Mouse (Mus musculus): Measurements from ENCODE around the gene Wnt5a. TPM values are rescaled to one million over a fixed set of nuclear protein-coding genes. Genes with fewer than 3 reads are reported as not detected.

The Wnt5a gene
- 10 to 100 TPM; 10.1 to 11.2 TPM for total RNA-seq (2021)

- DNase-seq = no peak
Measured at GRCm38 (mm10) chr14:28504101-28505050, at the start of gene Wnt5a. Gene Wnt5a, plus strand, starts transcription at chr14:28504750.

- no peak for DNase-seq
Measured at GRCm38 (mm10) chr14:28456372-28457076, 48.0 kb upstream of the Wnt5a start.

DNA sequence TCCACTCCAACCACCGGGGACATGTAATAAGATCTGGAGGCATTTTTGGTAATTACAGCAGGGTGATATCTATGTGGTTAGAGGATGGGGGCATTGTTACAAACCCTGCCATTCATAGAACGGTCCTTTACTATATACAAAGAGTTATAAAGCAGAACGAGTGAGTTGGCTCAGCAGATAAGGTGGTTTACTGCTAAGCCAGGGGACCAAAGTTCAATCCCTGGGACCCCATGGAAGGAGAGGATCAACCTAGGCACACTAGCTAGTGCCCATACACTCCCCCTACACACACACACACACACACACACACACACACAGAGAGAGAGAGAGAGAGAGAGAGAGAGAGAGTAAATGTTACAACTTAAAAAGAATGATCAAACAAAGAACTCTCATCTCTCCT, 47.1 kb upstream of the Wnt5a start:
- no peak for DNase-seq

GRCm38 (mm10) chr14:28467956-28468355, 36.6 kb upstream of the Wnt5a start:
- DNase-seq = no peak

DNA sequence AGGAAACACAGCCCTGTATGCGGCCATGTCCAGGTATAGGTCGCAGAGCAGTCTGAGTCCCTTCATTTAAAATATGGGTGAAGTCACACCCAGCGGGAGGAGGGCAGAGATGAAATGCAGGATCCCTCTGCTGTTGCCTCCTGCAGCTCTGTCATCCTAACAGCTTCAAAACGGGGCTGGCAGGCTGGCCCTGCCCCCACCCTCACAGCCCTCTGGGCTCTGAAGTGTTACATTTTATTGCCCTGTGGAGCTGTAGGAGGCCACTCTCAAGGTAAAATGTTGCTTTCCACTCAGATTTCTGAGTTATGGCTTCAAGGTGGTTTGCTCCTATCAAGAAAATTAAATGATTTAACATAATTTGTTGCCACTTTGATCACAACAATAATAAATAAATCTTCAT, 34.9 kb upstream of the Wnt5a start:
- no peak for DNase-seq

DNA sequence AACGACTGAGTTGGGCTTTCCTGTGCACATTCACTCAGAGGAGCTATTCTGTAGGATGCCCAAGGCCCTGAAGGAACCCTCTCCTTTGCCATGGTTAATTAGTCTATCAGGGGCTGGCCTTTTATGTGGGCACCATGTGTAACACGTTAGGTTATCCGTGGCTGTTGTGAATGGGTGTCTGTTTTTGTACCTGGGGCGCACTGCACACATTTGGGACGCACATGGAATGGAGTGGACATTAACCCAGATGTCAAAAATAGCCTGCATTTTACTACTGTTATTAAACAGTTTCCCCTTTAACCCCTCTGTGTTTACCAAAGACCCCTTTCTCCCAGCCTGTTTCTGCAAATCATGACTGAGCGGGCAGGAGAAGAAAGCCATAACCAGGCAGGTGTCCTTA, 34.3 kb upstream of the Wnt5a start:
- no peak for DNase-seq

DNA sequence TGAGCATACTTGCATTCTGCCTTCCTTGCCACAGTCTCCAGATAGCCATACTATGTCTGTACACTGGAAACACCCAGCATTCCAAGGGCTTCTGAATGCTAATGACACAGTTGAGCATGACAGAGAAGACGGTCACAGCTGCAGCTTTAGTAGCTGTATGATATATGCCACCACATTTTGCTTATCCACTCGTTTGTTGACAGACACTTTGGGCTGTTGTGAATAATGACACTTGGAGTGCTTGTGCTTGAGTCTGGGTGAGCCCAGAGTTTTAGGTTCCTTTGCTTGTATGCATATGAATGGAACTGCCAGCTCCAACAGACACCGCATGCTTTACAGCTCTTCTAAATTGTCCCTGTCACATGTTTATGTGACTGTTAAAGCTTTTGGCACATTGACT, 29.5 kb upstream of the Wnt5a start:
- DNase-seq = no peak

- DNase-seq = no peak
Measured at GRCm38 (mm10) chr14:28475421-28475820, 29.1 kb upstream of the Wnt5a start.

- no peak for DNase-seq
Measured at GRCm38 (mm10) chr14:28476746-28477145, 27.8 kb upstream of the Wnt5a start.

DNA sequence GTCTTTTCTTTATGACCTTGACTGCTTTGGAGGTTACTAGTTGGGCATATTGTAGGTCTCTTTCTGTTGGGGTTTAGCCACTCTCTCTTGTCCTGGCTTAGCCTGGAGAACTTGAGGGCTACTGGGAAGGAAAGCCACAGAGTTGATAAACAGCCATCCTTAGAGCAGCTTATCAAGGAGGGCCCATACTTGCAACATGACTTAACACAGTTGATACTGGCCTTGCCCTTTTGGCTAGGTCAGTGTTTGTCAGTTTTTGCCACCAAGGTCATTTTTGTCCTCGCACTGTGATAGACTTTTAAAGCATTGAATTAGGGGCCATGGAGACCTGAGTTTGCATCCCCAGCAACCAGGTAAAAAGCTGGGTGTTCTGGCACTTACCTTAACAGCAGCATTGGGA, 23.7 kb upstream of the Wnt5a start:
- no peak for DNase-seq

GRCm38 (mm10) chr14:28493806-28494205, 10.7 kb upstream of the Wnt5a start:
- no peak for DNase-seq

- no peak for DNase-seq
Measured at GRCm38 (mm10) chr14:28494273-28494672, 10.3 kb upstream of the Wnt5a start.

DNA sequence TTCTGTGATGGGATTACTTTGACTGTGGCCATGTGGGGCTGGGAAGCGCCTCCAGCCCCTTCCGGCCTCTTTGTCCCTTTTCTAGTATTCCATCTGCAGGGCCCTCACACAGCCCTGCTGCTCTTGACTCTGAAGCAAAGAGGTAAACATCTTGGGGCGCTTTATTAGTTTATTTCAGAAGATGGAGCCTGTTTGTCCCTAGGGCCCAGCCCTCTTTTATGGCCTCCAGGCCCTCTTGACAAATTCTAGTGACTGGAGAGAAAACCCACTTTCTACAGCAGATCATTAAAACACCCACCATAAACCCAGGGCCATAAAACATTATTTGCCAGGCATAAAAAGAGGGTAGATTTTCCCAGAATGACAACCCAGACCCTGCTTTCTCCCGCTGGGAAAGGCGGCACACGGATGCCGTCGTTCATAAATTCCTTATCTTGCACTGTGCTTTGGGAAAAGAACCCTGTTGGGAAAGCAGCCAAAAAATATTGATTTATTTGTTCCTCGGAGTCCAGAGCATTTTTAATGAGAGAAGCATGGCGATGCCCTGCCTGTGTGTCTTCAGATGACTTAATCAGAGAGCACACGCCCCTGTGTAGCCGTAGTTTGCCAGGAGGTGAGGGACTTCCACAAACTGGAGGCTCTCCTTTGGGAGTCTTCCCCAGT, 3.2 kb upstream of the Wnt5a start:
- DNase-seq = no peak

DNA sequence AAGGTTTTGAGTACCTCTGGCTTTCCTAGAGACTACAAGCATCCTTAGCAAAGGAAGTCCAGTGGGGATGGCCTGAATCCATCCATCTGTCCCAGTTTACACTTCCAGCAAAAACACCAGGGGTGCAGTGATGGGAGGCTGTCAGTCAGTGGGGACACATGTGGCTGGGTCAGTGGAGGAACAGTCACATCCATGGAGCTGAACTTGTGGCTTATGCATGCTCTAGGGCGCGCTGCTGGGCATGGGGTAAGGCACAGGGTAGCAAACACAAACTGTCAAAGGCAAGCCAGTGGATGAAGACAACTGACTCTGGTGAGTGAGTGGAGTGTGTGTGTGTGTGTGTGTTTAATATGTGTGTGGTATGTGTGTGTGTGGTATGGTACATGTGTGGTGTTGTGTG, 1.3 kb upstream of the Wnt5a start:
- no peak for DNase-seq

DNA sequence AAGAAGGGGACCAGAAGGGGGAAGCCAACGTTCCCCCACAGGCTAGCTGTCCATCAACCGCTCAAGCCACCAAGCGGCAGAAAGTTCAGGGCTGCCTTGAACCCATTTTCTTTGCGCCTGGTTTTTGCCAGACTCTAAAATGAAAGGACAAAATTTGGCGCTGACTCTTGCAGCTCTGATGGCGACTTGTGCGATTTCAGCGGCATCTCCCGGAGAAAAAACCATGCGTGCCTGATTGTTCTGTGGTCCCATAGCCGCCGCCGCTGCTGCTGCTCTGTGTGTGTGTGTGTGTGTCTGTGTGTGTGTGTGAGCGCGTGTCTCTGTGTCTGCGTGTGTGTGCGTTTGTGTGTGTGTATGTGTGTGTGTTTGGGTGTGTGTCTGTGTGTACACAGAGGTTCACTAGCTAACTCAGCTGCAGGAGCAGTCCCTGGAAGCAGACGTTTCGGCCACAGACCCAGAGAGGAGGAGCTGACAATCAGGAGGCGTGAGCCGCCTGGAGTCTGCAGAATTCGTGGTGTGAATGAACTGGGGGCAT, 568 bp downstream of the Wnt5a start:
- DNase-seq = peak; percentile 19 to 30

DNA sequence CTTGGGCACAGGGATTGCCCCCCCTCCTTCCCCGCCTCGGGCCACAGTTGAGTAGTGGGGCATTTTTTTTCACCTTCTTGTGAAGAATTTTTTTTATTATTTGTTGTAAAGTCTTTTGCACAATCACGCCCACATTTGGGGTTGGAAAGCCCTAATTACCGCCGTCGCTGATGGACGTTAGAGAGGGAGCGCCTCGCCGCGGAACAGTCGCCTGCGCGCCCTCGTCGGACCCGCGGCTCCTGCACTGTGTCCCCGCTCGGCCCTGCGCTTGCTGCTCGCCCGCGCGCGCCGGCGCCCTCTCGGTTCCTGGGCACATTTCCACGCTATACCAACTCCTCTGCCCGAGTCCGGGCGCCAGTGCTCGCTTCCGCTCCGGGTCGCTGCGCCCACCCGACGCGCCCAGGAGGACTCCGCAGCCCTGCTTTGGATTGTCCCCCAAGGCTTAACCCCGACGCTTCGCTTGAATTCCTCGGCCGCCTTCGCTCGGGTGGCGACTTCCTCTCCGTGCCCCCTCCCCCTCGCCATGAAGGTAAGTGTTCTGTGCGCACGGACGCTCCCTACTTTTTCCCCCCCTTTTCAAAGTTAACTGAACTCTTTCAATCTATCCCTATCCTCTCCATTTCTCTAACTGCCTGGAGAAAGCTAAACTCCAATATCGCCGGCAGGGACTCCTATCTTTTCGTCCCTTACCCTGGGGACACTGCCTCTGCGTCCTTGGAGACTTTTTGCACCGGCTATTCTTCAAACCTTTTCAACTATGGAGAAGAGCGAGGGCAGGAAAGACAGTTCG, 1.2 kb downstream of the Wnt5a start:
- DNase-seq = peak; percentile 22 to 23

- peak; percentile 17 to 25 for DNase-seq
Measured at GRCm38 (mm10) chr14:28506376-28506831, 1.9 kb downstream of the Wnt5a start.

GRCm38 (mm10) chr14:28507011-28507410, 2.5 kb downstream of the Wnt5a start:
- no peak for DNase-seq

GRCm38 (mm10) chr14:28507471-28507870, 2.9 kb downstream of the Wnt5a start:
- DNase-seq = peak; percentile 58 to 61

DNA sequence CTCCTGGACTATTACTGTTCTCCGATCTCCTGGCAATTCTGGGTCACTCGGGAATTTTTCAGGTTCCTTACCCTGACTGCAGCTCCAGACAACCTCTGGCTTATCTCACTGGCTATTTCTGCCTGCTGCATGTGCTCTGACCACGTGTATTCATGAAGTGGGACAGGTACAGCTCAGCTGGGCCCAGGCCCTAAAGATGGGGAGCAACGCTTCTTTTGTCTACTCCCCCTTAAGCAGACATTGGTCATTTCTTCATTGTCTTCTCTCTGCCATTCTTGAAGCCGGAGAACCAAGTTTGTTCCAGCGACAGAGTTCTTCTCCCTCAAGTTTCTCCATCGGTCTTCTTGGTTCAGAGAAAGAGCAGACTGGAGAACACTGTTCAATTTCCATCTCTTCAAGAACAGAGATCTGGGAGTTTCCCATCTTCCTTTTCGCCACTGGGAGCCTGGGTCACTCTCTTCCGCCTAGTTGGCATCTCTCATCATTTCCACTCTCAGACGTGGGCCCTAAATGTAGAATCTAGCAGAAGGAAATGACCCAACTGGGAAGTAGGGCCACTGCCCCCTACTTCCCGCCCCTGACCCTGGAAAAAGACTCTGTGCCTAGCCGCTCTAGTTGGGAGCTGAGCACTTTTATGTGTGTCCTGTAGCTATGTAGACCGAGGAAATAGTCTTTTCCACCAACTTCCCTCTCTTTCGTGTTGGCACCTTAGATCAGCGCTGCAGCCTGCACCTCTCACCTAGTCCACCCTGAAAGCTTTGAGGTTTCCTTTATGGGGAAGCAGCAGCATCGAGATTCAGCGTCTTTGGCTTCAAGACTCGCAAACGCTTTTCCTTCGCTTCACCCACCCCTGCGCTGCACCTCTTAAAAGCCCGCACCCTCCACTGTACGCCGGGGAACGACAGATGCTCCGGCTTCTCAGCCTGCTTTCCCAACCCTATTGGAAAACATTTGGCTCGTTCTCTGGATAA, 4.0 kb downstream of the Wnt5a start:
- peak in 1 of 2 experiments; percentile 19 for DNase-seq
